Mouse (Mus musculus) lung, embryonic 14.5 days (tissue): ENCODE data around the gene Slc9a8. TPM values are rescaled to one million over a fixed set of nuclear protein-coding genes. Genes with fewer than 3 reads are reported as not detected.
A peak's percentile ranks its signal among the peaks of the same experiment; 100 is the strongest.

Experiments used
- ATAC-seq: fragments of 200-750 bp; cut with Nextera tagmentation; 2 replicates; pipeline ENCODE4 v1.8.0; 2017; ENCODE audit warnings: mild to moderate bottlenecking, moderate TSS enrichment, moderate library complexity; ENCODE audit not compliant: insufficient read depth
- DNase-seq: peaks from one replicate; pipeline ENCODE4 v3.0.0-alpha.2; 2015
- H3K27ac ChIP-seq: fragments of 300-500 bp; sonication (generic); 2 replicates; pipeline ENCODE4 v1.5.1; 2014; ENCODE audit warnings: low read depth, mild to moderate bottlenecking, moderate library complexity
- H3K27me3 ChIP-seq: fragments of 300-500 bp; sonication (generic); 2 replicates; pipeline ENCODE4 v1.6.1; 2014; ENCODE audit warnings: low read length, control low read depth; ENCODE audit not compliant: insufficient read depth
- H3K36me3 ChIP-seq: fragments of 300-500 bp; sonication (generic); 2 replicates; pipeline ENCODE4 v1.6.1; 2014; ENCODE audit warnings: control low read depth; ENCODE audit not compliant: insufficient read depth
- H3K4me1 ChIP-seq: fragments of 300-500 bp; sonication (generic); 2 replicates; pipeline ENCODE4 v1.6.1; 2014; ENCODE audit warnings: antibody characterized with exemption, control low read depth; ENCODE audit not compliant: insufficient read depth
- H3K4me2 ChIP-seq: fragments of 300-500 bp; sonication (generic); 2 replicates; pipeline ENCODE4 v1.6.1; 2014; ENCODE audit warnings: mild to moderate bottlenecking
- H3K4me3 ChIP-seq: fragments of 300-500 bp; sonication (generic); 2 replicates; pipeline ENCODE4 v1.5.1; 2014; ENCODE audit warnings: low read depth, low read length
- H3K9ac ChIP-seq: fragments of 300-500 bp; sonication (generic); 2 replicates; pipeline ENCODE4 v1.6.1; 2014
- H3K9me3 ChIP-seq: fragments of 300-500 bp; sonication (generic); 2 replicates; pipeline ENCODE4 v1.6.1; 2016; ENCODE audit warnings: low read depth, low read length, control low read depth
- CTCF ChIP-seq: IDR thresholded peaks from 2 replicates; pipeline ENCODE4 v1.5.1; 2016; ENCODE audit warnings: antibody characterized with exemption, low read depth
- WGBS: fragments of 180-500 bp; shearing (Covaris S2); extraction: QIAGEN DNeasy Blood & Tissue Kit; methylation state at CpG from one replicate; pipeline ENCODE4 v1.1.7; 2014; 5-methylcytosine and 5-hydroxymethylcytosine counted together
- polyA plus RNA-seq: library from polyadenylated mRNA; unstranded; fragments of >200 nt; fragmentation: Nextera tagmentation; extraction: Ambion mirVana; gene quantifications from 2 replicates; pipeline ENCODE4 v1.2.1, GENCODE M21; 2014

The Slc9a8 gene
- polyA plus RNA-seq, 1 experiment from 2014 or later, result 23.6 TPM

GRCm38 (mm10) chr2:167423031-167423611 is 1.6 kb downstream of the Slc9a8 start:
- DNase-seq, result no peak
- peak overlapping the region; percentile 88; the same call in 1 of the 2 replicates for H3K4me2 ChIP-seq
- WGBS, result 90% methylated on average over 5 of the region's 5 CpGs

GRCm38 (mm10) chr2:167424040-167424439 is 2.5 kb downstream of the Slc9a8 start:
- H3K36me3 ChIP-seq, result peaks cover 47% of the 10 kb centered on the region
- peaks cover 4% of the 10 kb centered on the region; the same call in 1 of the 2 replicates for H3K4me1 ChIP-seq
- no peaks in the 10 kb centered on the region; the same call in 1 of the 2 replicates for H3K9me3 ChIP-seq
- H3K4me2 ChIP-seq, result no peak overlapping the region
- 81% methylated on average over 9 of the region's 9 CpGs for WGBS
- no peak overlapping the region for H3K9ac ChIP-seq
- peak; percentile 26; the same call in 1 of the 2 replicates for TF ChIP-seq CTCF
- ATAC-seq, result no peak
- H3K4me3 ChIP-seq, result no peak overlapping the region
- DNase-seq, result no peak
- no peaks in the 10 kb centered on the region for H3K27me3 ChIP-seq
- H3K27ac ChIP-seq, result no peak overlapping the region

More at GRCm38 (mm10) chr2:167423031-167423611, 1.6 kb downstream of the Slc9a8 start:
- Histone ChIP-seq H3K4me3 (no peak overlapping the region), H3K9ac (no peak overlapping the region), H3K4me1 (peaks cover 4% of the 10 kb centered on the region; the same call in 1 of the 2 replicates), H3K36me3 (peaks cover 45% of the 10 kb centered on the region), H3K27me3 (no peaks in the 10 kb centered on the region), H3K9me3 (no peaks in the 10 kb centered on the region; the same call in 1 of the 2 replicates), H3K27ac (no peak overlapping the region)
- no peak for ATAC-seq
- no peak for TF ChIP-seq CTCF

GRCm38 (mm10) chr2:167424516-167424915 is 3.0 kb downstream of the Slc9a8 start:
- no peaks in the 10 kb centered on the region for H3K9me3 ChIP-seq
- ATAC-seq (no peak), DNase-seq (no peak)
- H3K4me2 ChIP-seq, result no peak overlapping the region
- H3K27ac ChIP-seq, result no peak overlapping the region
- no peak overlapping the region for H3K4me3 ChIP-seq
- no peaks in the 10 kb centered on the region for H3K27me3 ChIP-seq
- WGBS, result 89% methylated on average over 3 of the region's 3 CpGs
- H3K36me3 ChIP-seq, result peaks cover 52% of the 10 kb centered on the region
- peaks cover 4% of the 10 kb centered on the region; the same call in 1 of the 2 replicates for H3K4me1 ChIP-seq
- TF ChIP-seq CTCF, result no peak
- H3K9ac ChIP-seq, result no peak overlapping the region

- Histone ChIP-seq H3K27me3 (no peaks in the 10 kb centered on the region), H3K36me3 (peaks cover 54% of the 10 kb centered on the region), H3K4me2 (no peak overlapping the region), H3K9me3 (no peaks in the 10 kb centered on the region), H3K4me3 (no peak overlapping the region), H3K9ac (no peak overlapping the region), H3K4me1 (peaks cover 4% of the 10 kb centered on the region; the same call in 1 of the 2 replicates), H3K27ac (no peak overlapping the region)
- ATAC-seq, result no peak
- TF ChIP-seq CTCF, result no peak
- WGBS, result 73% methylated on average over 6 of the region's 6 CpGs
- DNase-seq, result no peak
Measured at GRCm38 (mm10) chr2:167425407-167425806, 3.9 kb downstream of the Slc9a8 start.

- TF ChIP-seq CTCF, result no peak
- DNase-seq, result no peak
- Histone ChIP-seq H3K4me3 (no peak overlapping the region), H3K27me3 (no peaks in the 10 kb centered on the region), H3K36me3 (peaks cover 58% of the 10 kb centered on the region), H3K9ac (no peak overlapping the region), H3K9me3 (no peaks in the 10 kb centered on the region), H3K4me2 (no peak overlapping the region), H3K27ac (no peak overlapping the region), H3K4me1 (no peaks in the 10 kb centered on the region)
- no peak for ATAC-seq
- WGBS, result 92% methylated on average over 5 of the region's 5 CpGs
Measured at GRCm38 (mm10) chr2:167429596-167429995, 8.1 kb downstream of the Slc9a8 start.

- Histone ChIP-seq H3K27me3 (no peaks in the 10 kb centered on the region), H3K4me2 (no peak overlapping the region), H3K9me3 (no peaks in the 10 kb centered on the region), H3K36me3 (peaks cover 50% of the 10 kb centered on the region), H3K4me3 (no peak overlapping the region), H3K4me1 (no peaks in the 10 kb centered on the region), H3K9ac (no peak overlapping the region), H3K27ac (no peak overlapping the region)
- 64% methylated on average over 9 of the region's 9 CpGs for WGBS
- no peak for TF ChIP-seq CTCF
- DNase-seq, result no peak
- no peak for ATAC-seq
Measured at GRCm38 (mm10) chr2:167430737-167431417, 9.4 kb downstream of the Slc9a8 start.

- Histone ChIP-seq H3K36me3 (peaks cover 47% of the 10 kb centered on the region), H3K4me1 (no peaks in the 10 kb centered on the region), H3K9ac (no peak overlapping the region), H3K4me3 (no peak overlapping the region), H3K27me3 (no peaks in the 10 kb centered on the region), H3K4me2 (no peak overlapping the region), H3K27ac (no peak overlapping the region), H3K9me3 (no peaks in the 10 kb centered on the region)
- 57% methylated on average over 7 of the region's 7 CpGs for WGBS
- ATAC-seq (no peak), DNase-seq (no peak)
- no peak for TF ChIP-seq CTCF
Measured at GRCm38 (mm10) chr2:167431418-167431776, 9.9 kb downstream of the Slc9a8 start.
